Mouse (Mus musculus): ENCODE measurements around the gene Slc2a1. TPM values are rescaled to one million over a fixed set of nuclear protein-coding genes. Genes with fewer than 3 reads are reported as not detected.

Gene Slc2a1
- polyA plus RNA-seq, 1 experiment, result 20.9 TPM

GRCm38 (mm10) chr4:119125577-119126270 lies 17.2 kb downstream of the Slc2a1 start:
- 30% methylated on average over 9 of the region's 9 CpGs for WGBS
- peaks cover 11% of the 10 kb centered on the region; the same call in 1 of the 2 replicates for H3K4me1 ChIP-seq (ENCODE audit: control insufficient read depth, insufficient read depth, low read length)
- no peak for TF ChIP-seq CTCF (IDR thresholded peaks at IDR 0.05; ENCODE audit: control insufficient read depth, insufficient read depth, low read length)
- TF ChIP-seq POLR2A (IDR thresholded peaks at IDR 0.05; ENCODE audit: borderline replicate concordance, control insufficient read depth, low read depth, low read length), result no peak
- peak overlapping the region; percentile 83 for H3K27ac ChIP-seq (ENCODE audit: control insufficient read depth, insufficient read depth, low read depth, low read length, poor library complexity)
- no peak overlapping the region for H3K4me3 ChIP-seq (replicated peaks; ENCODE audit: control insufficient read depth, low read depth, low read length)

GRCm38 (mm10) chr4:119127229-119127628 lies 18.7 kb downstream of the Slc2a1 start:
- TF ChIP-seq CTCF (IDR thresholded peaks at IDR 0.05; ENCODE audit: control insufficient read depth, insufficient read depth, low read length) (no peak), POLR2A (IDR thresholded peaks at IDR 0.05; ENCODE audit: borderline replicate concordance, control insufficient read depth, low read depth, low read length) (no peak)
- peak overlapping the region; percentile 83 for H3K27ac ChIP-seq (ENCODE audit: control insufficient read depth, insufficient read depth, low read depth, low read length, poor library complexity)
- peaks cover 16% of the 10 kb centered on the region; the same call in 1 of the 2 replicates for H3K4me1 ChIP-seq (ENCODE audit: control insufficient read depth, insufficient read depth, low read length)
- 0% methylated on average over 6 of the region's 6 CpGs for WGBS
- no peak overlapping the region for H3K4me3 ChIP-seq (replicated peaks; ENCODE audit: control insufficient read depth, low read depth, low read length)

DNA sequence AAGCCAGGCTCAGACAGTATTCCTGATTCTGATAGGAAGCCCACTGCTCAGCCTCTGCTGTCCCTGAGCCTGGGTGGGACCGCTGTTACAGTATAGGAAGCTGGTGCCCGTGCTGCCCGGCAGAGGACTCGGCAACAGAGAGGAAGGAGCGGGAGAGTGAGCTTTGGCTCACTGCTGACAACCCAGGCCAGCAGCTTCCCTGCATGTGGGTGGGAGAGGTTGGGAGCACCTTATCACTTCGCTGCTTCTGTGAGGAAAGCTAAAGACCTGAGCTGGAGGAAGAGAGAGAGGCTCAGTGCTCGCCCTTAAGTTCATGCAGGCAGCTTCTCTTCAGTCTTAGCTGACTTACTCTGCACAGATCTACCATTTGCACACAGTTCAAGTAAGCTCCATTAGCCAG lies 20.0 kb downstream of the Slc2a1 start:
- Histone ChIP-seq H3K4me3 (replicated peaks; ENCODE audit: control insufficient read depth, low read depth, low read length) (no peak overlapping the region), H3K27ac (ENCODE audit: control insufficient read depth, insufficient read depth, low read depth, low read length, poor library complexity) (no peak overlapping the region), H3K4me1 (ENCODE audit: control insufficient read depth, insufficient read depth, low read length) (peaks cover 16% of the 10 kb centered on the region; the same call in 1 of the 2 replicates)
- WGBS, result 41% methylated on average over 7 of the region's 7 CpGs
- TF ChIP-seq CTCF (IDR thresholded peaks at IDR 0.05; ENCODE audit: control insufficient read depth, insufficient read depth, low read length) (no peak), POLR2A (IDR thresholded peaks at IDR 0.05; ENCODE audit: borderline replicate concordance, control insufficient read depth, low read depth, low read length) (no peak)

- H3K27ac ChIP-seq (ENCODE audit: control insufficient read depth, insufficient read depth, low read depth, low read length, poor library complexity), result no peak overlapping the region
- H3K4me1 ChIP-seq (ENCODE audit: control insufficient read depth, insufficient read depth, low read length), result peaks cover 16% of the 10 kb centered on the region; the same call in 1 of the 2 replicates
- H3K4me3 ChIP-seq (replicated peaks; ENCODE audit: control insufficient read depth, low read depth, low read length), result no peak overlapping the region
- WGBS, result 89% methylated on average over 1 of the region's 1 CpGs
- TF ChIP-seq CTCF (IDR thresholded peaks at IDR 0.05; ENCODE audit: control insufficient read depth, insufficient read depth, low read length) (no peak), POLR2A (IDR thresholded peaks at IDR 0.05; ENCODE audit: borderline replicate concordance, control insufficient read depth, low read depth, low read length) (no peak)
These were observed 20.6 kb downstream of the Slc2a1 start for GRCm38 (mm10) chr4:119129096-119129495.

GRCm38 (mm10) chr4:119131189-119131910 lies 22.8 kb downstream of the Slc2a1 start:
- H3K27ac ChIP-seq (ENCODE audit: control insufficient read depth, insufficient read depth, low read depth, low read length, poor library complexity), result peak overlapping the region; percentile 59
- no peak for TF ChIP-seq POLR2A (IDR thresholded peaks at IDR 0.05; ENCODE audit: borderline replicate concordance, control insufficient read depth, low read depth, low read length)
- TF ChIP-seq CTCF (IDR thresholded peaks at IDR 0.05; ENCODE audit: control insufficient read depth, insufficient read depth, low read length), result no peak
- WGBS, result 71% methylated on average over 8 of the region's 8 CpGs
- no peak overlapping the region for H3K4me3 ChIP-seq (replicated peaks; ENCODE audit: control insufficient read depth, low read depth, low read length)
- peaks cover 12% of the 10 kb centered on the region; the same call in 1 of the 2 replicates for H3K4me1 ChIP-seq (ENCODE audit: control insufficient read depth, insufficient read depth, low read length)

DNA sequence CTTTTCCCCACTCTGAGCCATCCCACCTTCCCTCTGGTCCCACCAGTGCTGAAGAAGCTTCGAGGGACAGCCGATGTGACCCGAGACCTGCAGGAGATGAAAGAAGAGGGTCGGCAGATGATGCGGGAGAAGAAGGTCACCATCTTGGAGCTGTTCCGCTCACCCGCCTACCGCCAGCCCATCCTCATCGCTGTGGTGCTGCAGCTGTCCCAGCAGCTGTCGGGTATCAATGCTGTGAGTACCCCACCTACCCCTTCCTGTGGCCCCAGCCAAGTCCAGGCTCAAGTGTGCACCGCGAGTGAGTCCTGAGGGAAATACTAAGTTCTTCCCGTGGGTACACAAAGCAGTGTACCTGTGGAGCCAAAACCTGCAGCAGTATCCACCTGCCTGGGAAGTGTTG lies 24.8 kb downstream of the Slc2a1 start:
- TF ChIP-seq POLR2A (IDR thresholded peaks at IDR 0.05; ENCODE audit: borderline replicate concordance, control insufficient read depth, low read depth, low read length) (no peak), CTCF (IDR thresholded peaks at IDR 0.05; ENCODE audit: control insufficient read depth, insufficient read depth, low read length) (no peak)

DNA sequence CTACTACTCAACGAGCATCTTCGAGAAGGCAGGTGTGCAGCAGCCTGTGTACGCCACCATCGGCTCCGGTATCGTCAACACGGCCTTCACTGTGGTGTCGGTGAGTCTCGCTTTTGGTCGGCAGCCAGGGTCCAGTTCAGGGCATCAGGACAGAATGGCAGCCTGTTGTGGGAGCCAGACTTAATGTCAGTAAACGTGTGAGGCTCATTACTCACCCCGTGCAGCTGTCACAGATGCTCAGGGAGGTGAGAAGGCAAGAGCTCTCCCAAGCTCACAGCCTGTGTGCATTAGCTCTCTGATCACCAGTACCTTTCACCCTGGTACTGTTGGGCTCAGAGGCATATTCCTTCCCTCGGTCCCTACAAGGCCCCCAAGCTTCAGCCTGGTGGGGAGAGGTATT lies 25.3 kb downstream of the Slc2a1 start:
- peaks cover 5% of the 10 kb centered on the region; the same call in 1 of the 2 replicates for H3K4me1 ChIP-seq (ENCODE audit: control insufficient read depth, insufficient read depth, low read length)
- WGBS, result 89% methylated on average over 13 of the region's 13 CpGs
- no peak for TF ChIP-seq CTCF (IDR thresholded peaks at IDR 0.05; ENCODE audit: control insufficient read depth, insufficient read depth, low read length)
- TF ChIP-seq POLR2A (IDR thresholded peaks at IDR 0.05; ENCODE audit: borderline replicate concordance, control insufficient read depth, low read depth, low read length), result no peak
- no peak overlapping the region for H3K4me3 ChIP-seq (replicated peaks; ENCODE audit: control insufficient read depth, low read depth, low read length)
- H3K27ac ChIP-seq (ENCODE audit: control insufficient read depth, insufficient read depth, low read depth, low read length, poor library complexity), result no peak overlapping the region

More for the DNA sequence above, 24.8 kb downstream of the Slc2a1 start:
- WGBS, result 89% methylated on average over 13 of the region's 13 CpGs
- H3K4me1 ChIP-seq (ENCODE audit: control insufficient read depth, insufficient read depth, low read length), result peaks cover 5% of the 10 kb centered on the region; the same call in 1 of the 2 replicates
- no peak overlapping the region for H3K4me3 ChIP-seq (replicated peaks; ENCODE audit: control insufficient read depth, low read depth, low read length)
- H3K27ac ChIP-seq (ENCODE audit: control insufficient read depth, insufficient read depth, low read depth, low read length, poor library complexity), result no peak overlapping the region

- WGBS, result 71% methylated on average over 8 of the region's 8 CpGs
- Histone ChIP-seq H3K4me1 (ENCODE audit: control insufficient read depth, insufficient read depth, low read length) (peaks cover 1% of the 10 kb centered on the region; the same call in 1 of the 2 replicates), H3K4me3 (replicated peaks; ENCODE audit: control insufficient read depth, low read depth, low read length) (no peak overlapping the region), H3K27ac (ENCODE audit: control insufficient read depth, insufficient read depth, low read depth, low read length, poor library complexity) (no peak overlapping the region)
- TF ChIP-seq POLR2A (IDR thresholded peaks at IDR 0.05; ENCODE audit: borderline replicate concordance, control insufficient read depth, low read depth, low read length), result no peak
- no peak for TF ChIP-seq CTCF (IDR thresholded peaks at IDR 0.05; ENCODE audit: control insufficient read depth, insufficient read depth, low read length)
These were observed 28.8 kb downstream of the Slc2a1 start for GRCm38 (mm10) chr4:119137313-119137712.
